Mouse (Mus musculus) ES-CJ7 (cell line): ENCODE results near the gene B9d1.
A peak's percentile ranks its signal among the peaks of the same experiment; 100 is the strongest.

ENCODE experiments used
- DNase-seq: peaks from one replicate; pipeline ENCODE4 v3.0.0; 2011; ENCODE audit warnings: low read depth, low spot score

B9d1 gene

GRCm38 (mm10) chr11:61504713-61505257, at the start of gene B9d1:
Gene B9d1, plus strand, starts transcription at chr11:61505144.
- DNase-seq: peak; percentile 99

GRCm38 (mm10) chr11:61464071-61464470, 40.9 kb upstream of the B9d1 start:
- DNase-seq: no peak

- DNase-seq: no peak
Observed at GRCm38 (mm10) chr11:61465422-61465821, 39.5 kb upstream of the B9d1 start.

- no peak for DNase-seq
Observed at GRCm38 (mm10) chr11:61468534-61468933, 36.4 kb upstream of the B9d1 start.

- no peak for DNase-seq
Observed at GRCm38 (mm10) chr11:61469317-61469917, 35.5 kb upstream of the B9d1 start.

- no peak for DNase-seq
Observed at GRCm38 (mm10) chr11:61470880-61471279, 34.1 kb upstream of the B9d1 start.

- no peak for DNase-seq
Observed at GRCm38 (mm10) chr11:61473630-61474029, 31.3 kb upstream of the B9d1 start.

GRCm38 (mm10) chr11:61476786-61477382, 28.1 kb upstream of the B9d1 start:
- peak; percentile 29 for DNase-seq

GRCm38 (mm10) chr11:61477566-61478508, 27.1 kb upstream of the B9d1 start:
- DNase-seq: no peak

GRCm38 (mm10) chr11:61478788-61479187, 26.2 kb upstream of the B9d1 start:
- DNase-seq: no peak

- DNase-seq: no peak
Observed at GRCm38 (mm10) chr11:61481239-61482090, 23.5 kb upstream of the B9d1 start.

GRCm38 (mm10) chr11:61483226-61483845, 21.6 kb upstream of the B9d1 start:
- no peak for DNase-seq

GRCm38 (mm10) chr11:61484256-61484612, 20.7 kb upstream of the B9d1 start:
- DNase-seq: no peak

GRCm38 (mm10) chr11:61484613-61485540, 20.1 kb upstream of the B9d1 start, which contains the start of gene Mfap4:
Gene Mfap4, plus strand, starts transcription at chr11:61485431.
- no peak for DNase-seq

GRCm38 (mm10) chr11:61485541-61486457, 19.1 kb upstream of the B9d1 start:
- DNase-seq: no peak

GRCm38 (mm10) chr11:61486458-61487219, 18.3 kb upstream of the B9d1 start:
- DNase-seq: no peak

- no peak for DNase-seq
Observed at GRCm38 (mm10) chr11:61487401-61487800, 17.5 kb upstream of the B9d1 start.

GRCm38 (mm10) chr11:61487936-61488335, 17.0 kb upstream of the B9d1 start:
- DNase-seq: no peak
